Mouse (Mus musculus) left cerebral cortex, adult 18-20 months (tissue): ENCODE measurements around the gene Dcbld1. TPM values are rescaled to one million over a fixed set of nuclear protein-coding genes. Genes with fewer than 3 reads are reported as not detected.
"Not testable (repeated sequence)": the region's sequence is repeated elsewhere in the genome, so short reads cannot be mapped to it uniquely, and the experiment has no call there.

Experiments
- DNase-seq, 2 experiments: peaks; one replicate each; pipeline ENCODE4 v3.0.0; 2021 to 2022; ENCODE audit warnings: low spot score in 2 of 2, mixed read lengths in 1 of 2
- total RNA-seq, 2 experiments: library from RNA; stranded (reverse); gene quantifications; 2 replicates each; pipeline ENCODE4 v1.2.3; 2021

The Dcbld1 gene
- total RNA-seq, 2 experiments from 2014 or later: 4.8 to 5.5 TPM

GRCm38 (mm10) chr10:52298568-52298967 lies 65.1 kb downstream of the Dcbld1 start:
- not testable (repeated sequence) for DNase-seq

- no peak for DNase-seq
These were observed 68.3 kb downstream of the Dcbld1 start for GRCm38 (mm10) chr10:52301766-52302165.

- DNase-seq: no peak
These were observed 68.9 kb downstream of the Dcbld1 start for GRCm38 (mm10) chr10:52302271-52302670.

- DNase-seq: no peak
These were observed 71.2 kb downstream of the Dcbld1 start for GRCm38 (mm10) chr10:52304574-52304973.

- no peak for DNase-seq
These were observed 75.8 kb downstream of the Dcbld1 start for GRCm38 (mm10) chr10:52309196-52309595.

GRCm38 (mm10) chr10:52319506-52320286 lies 86.3 kb downstream of the Dcbld1 start:
- DNase-seq: no peak

- DNase-seq: no peak
These were observed 88.5 kb downstream of the Dcbld1 start for GRCm38 (mm10) chr10:52321918-52322317.

GRCm38 (mm10) chr10:52331007-52331406 lies 97.6 kb downstream of the Dcbld1 start:
- peak; percentile 31 to 56 for DNase-seq

GRCm38 (mm10) chr10:52343324-52343723 lies 109.9 kb downstream of the Dcbld1 start:
- DNase-seq: not testable (repeated sequence)

GRCm38 (mm10) chr10:52353184-52353583 lies 119.8 kb downstream of the Dcbld1 start:
- no peak for DNase-seq

GRCm38 (mm10) chr10:52358467-52358866 lies 125.0 kb downstream of the Dcbld1 start, which contains the start of gene Gm26741:
Gene Gm26741 (plus strand): TSS chr10:52358767.
- no peak for DNase-seq

GRCm38 (mm10) chr10:52360241-52360735 lies 126.9 kb downstream of the Dcbld1 start:
- no peak for DNase-seq

GRCm38 (mm10) chr10:52360862-52361609 lies 127.6 kb downstream of the Dcbld1 start:
- DNase-seq: no peak

GRCm38 (mm10) chr10:52368376-52368775 lies 135.0 kb downstream of the Dcbld1 start:
- DNase-seq: no peak

Other genes with a start within 250 kb of the Dcbld1 start
- gene Vgll2, start 211.1 kb upstream of the Dcbld1 start, total RNA-seq: not detected
- not detected for gene Ros1, start 38.4 kb upstream of the Dcbld1 start, total RNA-seq
- gene Gm26741, start 125.1 kb downstream of the Dcbld1 start, total RNA-seq: not detected
- 10 to 100 TPM; 40.7 to 41.3 TPM for gene Gopc, start 148.5 kb downstream of the Dcbld1 start, total RNA-seq
- gene Nepn, start 155.4 kb downstream of the Dcbld1 start, total RNA-seq: not detected
- 10 to 100 TPM; 63.8 to 66.3 TPM for gene Nus1, start 183.9 kb downstream of the Dcbld1 start, total RNA-seq